Mouse (Mus musculus) layer of hippocampus, adult 11-12 months (tissue): ENCODE measurements around the gene Deaf1.
"Not testable (repeated sequence)": the region's sequence is repeated elsewhere in the genome, so short reads cannot be mapped to it uniquely, and the experiment has no call there.

Source experiments
- DNase-seq: peaks from one replicate; pipeline ENCODE4 v3.0.0; 2022; ENCODE audit warnings: low spot score

The Deaf1 gene

DNA sequence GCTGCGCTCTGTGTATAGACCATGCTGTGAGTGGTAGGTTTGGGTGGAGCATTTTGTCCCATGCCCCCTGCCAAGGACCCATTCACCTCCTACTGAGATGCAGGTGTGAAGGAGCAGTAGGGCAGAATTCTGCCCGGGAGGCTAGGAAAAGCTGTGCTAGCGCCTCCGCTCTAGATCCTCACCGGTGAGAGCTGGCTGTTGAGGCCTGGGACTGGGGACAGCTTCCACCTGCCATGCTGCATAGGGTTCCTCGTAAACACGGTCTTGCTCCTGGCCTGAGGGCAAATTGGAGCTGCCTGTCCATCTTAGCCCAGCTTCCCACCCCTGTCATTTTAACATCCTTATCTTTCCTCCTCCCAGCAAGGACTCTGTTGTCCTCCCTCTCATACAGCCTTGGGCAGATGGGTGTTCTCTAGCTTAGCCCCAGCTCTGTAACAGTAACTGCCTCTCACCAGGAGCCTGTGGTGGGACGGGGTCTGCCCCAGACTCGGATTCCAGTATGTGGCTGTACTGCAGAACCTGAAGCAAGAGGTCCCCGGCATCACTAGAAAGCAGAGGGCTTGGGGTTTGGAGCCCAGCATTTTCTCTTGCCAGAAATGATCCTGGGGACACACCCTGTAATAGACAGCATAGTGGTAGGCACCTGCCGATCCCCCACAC is 63.3 kb downstream of the Deaf1 start:
- DNase-seq, result no peak

DNA sequence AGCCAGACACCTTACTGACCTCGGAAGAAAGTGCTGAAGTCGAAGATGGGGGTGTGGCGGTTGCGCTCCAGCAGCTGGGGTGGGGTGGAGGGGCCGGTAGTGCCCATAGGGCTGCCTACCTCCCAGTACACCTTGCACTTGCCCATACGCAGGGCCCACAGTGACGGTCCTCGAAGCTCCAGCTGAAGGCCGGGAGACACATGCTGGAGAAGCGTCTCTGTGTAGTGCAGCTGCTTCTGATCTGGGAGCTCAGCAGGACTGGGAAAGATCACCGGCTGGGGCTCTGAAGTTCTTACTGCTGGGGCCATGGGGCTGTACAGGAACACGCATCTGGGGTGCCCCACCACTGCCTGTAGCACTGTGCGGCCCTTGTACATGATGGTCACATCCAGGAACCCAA is 63.9 kb downstream of the Deaf1 start:
- DNase-seq, result no peak

DNA sequence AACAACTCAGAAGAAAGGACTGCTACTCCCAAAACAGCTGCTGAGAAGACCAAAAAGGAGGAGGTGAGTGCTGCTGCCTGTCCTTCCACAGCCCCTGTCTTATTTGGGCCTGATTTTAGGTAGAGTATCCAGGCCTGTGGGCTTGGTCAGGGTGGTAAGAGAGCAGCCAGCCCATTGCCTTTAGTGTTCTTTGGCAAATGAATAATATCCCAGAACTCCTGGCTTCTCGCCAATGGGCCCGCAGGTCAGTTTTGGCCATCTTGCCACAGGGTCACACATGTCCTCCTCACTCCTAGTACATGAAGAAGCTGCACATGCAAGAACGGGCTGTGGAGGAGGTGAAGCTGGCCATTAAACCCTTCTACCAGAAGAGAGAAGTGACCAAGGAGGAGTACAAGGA is 66.0 kb downstream of the Deaf1 start:
- DNase-seq, result no peak

DNA sequence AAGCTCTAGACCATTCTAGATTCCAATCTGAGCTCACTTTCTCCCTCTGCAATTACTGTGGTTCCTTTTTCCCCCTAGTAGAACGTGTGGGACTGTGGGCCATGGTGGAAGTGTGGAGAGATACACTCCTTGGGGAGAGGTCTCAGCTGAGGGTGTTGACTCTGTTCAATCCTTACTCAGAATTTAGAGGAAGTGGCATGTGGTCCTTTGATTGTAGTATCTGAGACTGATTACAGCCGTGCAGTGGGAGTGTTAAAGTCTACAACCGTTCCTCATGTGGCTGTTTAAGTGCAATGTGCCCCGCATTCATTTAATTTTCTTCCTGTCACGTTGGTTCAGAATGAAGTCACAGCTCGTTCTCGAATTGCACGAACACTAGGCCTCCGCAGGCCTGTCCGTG is 71.3 kb downstream of the Deaf1 start:
- no peak for DNase-seq

DNA sequence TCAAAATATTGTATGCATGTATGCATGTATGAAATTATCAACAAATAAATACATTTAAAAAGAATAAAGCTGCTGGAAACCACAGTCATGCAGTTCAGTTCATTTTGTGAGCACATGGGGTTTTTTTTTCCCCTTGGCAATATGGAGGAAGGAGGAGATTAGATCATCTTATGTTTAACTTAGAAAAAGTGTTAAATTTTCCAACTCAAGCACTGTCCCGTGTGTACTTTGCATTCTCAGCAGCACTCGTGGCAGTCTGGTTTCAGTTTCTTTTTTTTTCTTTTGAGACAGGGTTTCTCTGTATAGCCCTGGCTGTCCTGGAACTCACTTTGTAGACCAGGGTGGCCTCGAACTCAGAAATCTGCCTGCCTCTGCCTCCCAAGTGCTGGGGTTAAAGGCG is 77.0 kb downstream of the Deaf1 start:
- not testable (repeated sequence) for DNase-seq
